Mouse (Mus musculus) neural tube, embryonic 13.5 days (tissue): Measurements from ENCODE around the gene Sowahb. TPM values are rescaled to one million over a fixed set of nuclear protein-coding genes. Genes with fewer than 3 reads are reported as not detected.

Source experiments
- ATAC-seq: fragments of 200-750 bp; cut with Nextera tagmentation; 2 replicates; pipeline ENCODE4 v1.8.0; 2017; ENCODE audit warnings: low read depth, mild to moderate bottlenecking, moderate TSS enrichment, moderate library complexity
- H3K27ac ChIP-seq: fragments of 300-500 bp; sonication (generic); replicated peaks from 2 replicates; pipeline ENCODE4 v1.5.1; 2015; ENCODE audit warnings: moderate library complexity, mild to moderate bottlenecking, inconsistent platforms
- H3K27me3 ChIP-seq: fragments of 300-500 bp; sonication (generic); 2 replicates; pipeline ENCODE4 v1.6.1; 2015; ENCODE audit warnings: mild to moderate bottlenecking, inconsistent platforms
- H3K36me3 ChIP-seq: fragments of 300-500 bp; sonication (generic); 2 replicates; pipeline ENCODE4 v1.6.1; 2015; ENCODE audit warnings: mild to moderate bottlenecking, inconsistent platforms
- H3K4me1 ChIP-seq: fragments of 300-500 bp; sonication (generic); replicated peaks from 2 replicates; pipeline ENCODE4 v1.6.1; 2015; ENCODE audit warnings: inconsistent platforms
- H3K4me2 ChIP-seq: fragments of 300-500 bp; sonication (generic); 2 replicates; pipeline ENCODE4 v1.6.1; 2015; ENCODE audit warnings: inconsistent platforms, mild to moderate bottlenecking, moderate library complexity
- H3K4me3 ChIP-seq: fragments of 300-500 bp; sonication (generic); 2 replicates; pipeline ENCODE4 v1.5.1; 2015; ENCODE audit warnings: mild to moderate bottlenecking, inconsistent platforms
- H3K9ac ChIP-seq: fragments of 300-500 bp; sonication (generic); 2 replicates; pipeline ENCODE4 v1.6.1; 2015; ENCODE audit warnings: moderate library complexity, mild to moderate bottlenecking, inconsistent platforms
- H3K9me3 ChIP-seq: fragments of 300-500 bp; sonication (generic); 2 replicates; pipeline ENCODE4 v1.6.1; 2016; ENCODE audit warnings: inconsistent platforms
- WGBS: fragments of 180-500 bp; shearing (Covaris S2); methylation state at CpG from one replicate; pipeline ENCODE4 v1.1.7; 2015; 5-methylcytosine and 5-hydroxymethylcytosine counted together
- polyA plus RNA-seq: library from polyadenylated mRNA; unstranded; fragments of >200 nt; fragmentation: Nextera tagmentation; extraction: Ambion mirVana; gene quantifications from 2 replicates; pipeline ENCODE4 v1.2.1, GENCODE M21; 2015

Gene Sowahb
- polyA plus RNA-seq, 1 experiment from 2014 or later: not detected

DNA sequence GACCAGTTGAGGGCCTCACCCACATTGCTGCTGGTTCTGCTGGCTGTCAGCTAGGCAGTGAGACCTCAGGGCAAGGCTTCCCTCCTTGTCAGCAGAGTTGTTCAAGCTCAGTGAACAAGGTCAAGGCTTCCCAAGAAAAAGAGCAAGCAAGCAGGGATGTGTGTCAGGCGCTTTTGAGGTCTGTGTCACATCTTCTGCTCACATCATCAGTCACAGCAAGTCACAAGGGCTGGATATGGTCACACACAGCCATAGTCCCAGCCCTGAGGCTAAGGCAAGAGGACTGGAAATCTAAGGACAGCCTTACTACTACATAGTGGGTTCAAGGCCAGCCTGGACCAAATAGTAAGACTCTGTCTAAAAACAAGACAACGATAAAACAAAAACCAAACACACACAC is 50.0 kb downstream of the Sowahb start:
- Histone ChIP-seq H3K27ac (no peak overlapping the region), H3K9me3 (no peaks in the 10 kb centered on the region), H3K4me1 (peaks cover 13% of the 10 kb centered on the region), H3K9ac (no peak overlapping the region), H3K27me3 (no peaks in the 10 kb centered on the region), H3K36me3 (no peaks in the 10 kb centered on the region), H3K4me2 (no peak overlapping the region), H3K4me3 (no peak overlapping the region)
- no peak for ATAC-seq
- 96% methylated on average over 2 of the region's 2 CpGs for WGBS

DNA sequence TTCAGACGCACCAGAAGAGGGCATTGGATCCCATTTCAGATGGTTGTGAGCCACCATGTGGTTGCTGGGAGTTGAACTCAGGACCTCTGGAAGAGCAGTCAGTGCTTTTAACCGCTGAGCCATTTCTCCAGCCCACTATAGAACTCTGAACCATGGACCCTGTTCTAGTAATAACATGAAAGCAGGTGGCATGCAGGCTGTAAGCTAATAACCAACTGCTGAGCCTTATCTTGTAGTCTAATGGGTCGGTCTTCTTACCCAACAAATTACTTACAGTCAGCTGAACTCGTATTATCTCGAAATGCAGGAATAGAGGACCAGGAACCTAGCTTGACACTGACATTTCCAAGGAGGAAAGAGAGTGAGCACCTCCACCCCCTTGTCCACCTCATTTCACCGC is 50.5 kb downstream of the Sowahb start:
- Histone ChIP-seq H3K9me3 (no peaks in the 10 kb centered on the region), H3K27me3 (no peaks in the 10 kb centered on the region), H3K4me3 (no peak overlapping the region), H3K36me3 (no peaks in the 10 kb centered on the region), H3K27ac (no peak overlapping the region), H3K4me2 (no peak overlapping the region), H3K4me1 (peaks cover 13% of the 10 kb centered on the region), H3K9ac (no peak overlapping the region)
- 88% methylated on average over 6 of the region's 6 CpGs for WGBS
- ATAC-seq: no peak

DNA sequence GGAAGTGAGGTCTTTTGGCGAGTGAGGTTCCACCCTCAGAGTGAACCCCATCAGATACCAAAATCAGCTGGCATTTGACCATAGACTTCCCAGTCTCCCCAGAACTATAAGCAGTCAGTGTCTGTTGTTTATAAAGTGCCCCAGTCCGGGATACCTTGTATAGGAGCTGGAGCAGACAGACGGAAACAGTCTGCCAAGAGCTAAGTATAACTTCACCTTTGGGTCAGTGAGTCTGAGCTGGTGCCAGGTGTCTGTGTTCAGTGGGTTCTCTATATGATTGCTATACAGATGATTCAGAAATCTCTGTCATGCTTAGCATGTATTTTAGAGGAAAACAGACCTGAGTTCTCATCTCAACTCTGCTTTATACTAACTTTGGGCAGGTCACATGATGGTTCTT is 52.7 kb downstream of the Sowahb start:
- no peak overlapping the region for H3K27ac ChIP-seq
- WGBS: 87% methylated on average over 3 of the region's 3 CpGs

More for the DNA sequence above, 52.7 kb downstream of the Sowahb start:
- no peak for ATAC-seq
- Histone ChIP-seq H3K36me3 (no peaks in the 10 kb centered on the region), H3K4me1 (peaks cover 5% of the 10 kb centered on the region), H3K4me2 (no peak overlapping the region), H3K9me3 (no peaks in the 10 kb centered on the region), H3K27me3 (no peaks in the 10 kb centered on the region), H3K4me3 (no peak overlapping the region), H3K9ac (no peak overlapping the region)

Other genes starting within 250 kb of the Sowahb start
- gene Sept11, start 48.4 kb upstream of the Sowahb start, polyA plus RNA-seq: 156 and 189 TPM in 2 replicates
- gene Ccni, start 161.5 kb upstream of the Sowahb start, polyA plus RNA-seq: 140 and 142 TPM in 2 replicates
- 1.7 and 3.3 TPM in 2 replicates for gene 2010109A12Rik, start 161.5 kb upstream of the Sowahb start, polyA plus RNA-seq
- gene Ccng2, start 222.2 kb upstream of the Sowahb start, polyA plus RNA-seq: 110 and 129 TPM in 2 replicates